Mouse (Mus musculus) kidney, adult 9 months (tissue): ENCODE data around the gene Pradc1.
"Not testable (repeated sequence)": the region's sequence is repeated elsewhere in the genome, so short reads cannot be mapped to it uniquely, and the experiment has no call there.

Source experiments
- DNase-seq: peaks from one replicate; pipeline ENCODE4 v3.0.0; 2022

The Pradc1 gene

DNA sequence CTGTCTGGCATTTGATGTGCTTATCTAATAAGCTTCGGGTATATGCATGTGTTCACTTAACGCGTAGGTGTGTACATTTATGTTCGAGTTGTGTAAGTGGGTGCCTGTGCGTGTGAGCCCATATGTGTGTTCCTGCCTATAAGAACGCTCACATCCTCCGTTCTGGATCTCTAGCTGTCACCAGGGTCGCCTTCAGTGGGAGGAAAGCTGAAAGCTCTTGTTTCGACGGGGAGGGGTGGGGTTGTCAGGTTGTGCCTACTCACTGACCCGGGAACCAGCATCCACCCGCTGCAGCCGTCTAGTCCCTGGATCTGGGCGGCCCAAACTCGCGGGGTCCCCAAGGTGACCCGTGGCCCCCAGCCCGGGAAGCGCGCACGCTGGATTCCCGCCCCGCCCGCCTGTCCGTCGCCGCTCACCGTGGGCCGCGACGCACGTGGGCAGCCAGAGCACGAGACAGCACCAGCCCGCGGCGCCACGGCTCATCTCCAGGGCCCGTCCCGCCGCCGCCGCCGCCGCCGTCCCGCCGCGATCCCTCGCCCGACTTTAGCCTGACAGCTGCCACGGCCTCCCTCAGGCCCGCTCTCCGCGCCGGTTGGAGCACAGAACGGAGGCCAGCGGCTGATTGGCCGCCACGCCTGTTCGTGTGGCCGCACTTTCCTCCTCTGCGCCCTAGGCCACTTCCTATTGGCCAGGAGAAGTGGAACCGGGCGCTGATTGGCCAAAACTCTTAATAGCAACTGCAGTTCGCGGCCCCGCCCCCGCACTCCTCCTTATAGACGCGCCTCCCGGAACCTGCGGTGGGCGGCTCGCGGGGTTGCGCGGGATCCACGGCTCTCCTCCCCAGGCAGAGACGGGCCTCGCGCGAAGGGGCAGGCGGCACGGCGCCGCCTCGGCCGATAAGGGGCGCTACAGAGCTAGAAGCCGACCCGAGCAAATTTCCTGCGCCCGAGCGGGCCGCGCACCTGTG lies 790 bp downstream of the Pradc1 start, which contains the start of gene Cct7:
TSS of gene Cct7 (plus strand) at position 818 of the 967 bp plus-strand sequence.
- peak; percentile 99 for DNase-seq

GRCm38 (mm10) chr6:85450140-85450539 lies 1.6 kb downstream of the Pradc1 start:
- DNase-seq, result not testable (repeated sequence)

GRCm38 (mm10) chr6:85447351-85447750 lies 4.4 kb downstream of the Pradc1 start:
- no peak for DNase-seq

DNA sequence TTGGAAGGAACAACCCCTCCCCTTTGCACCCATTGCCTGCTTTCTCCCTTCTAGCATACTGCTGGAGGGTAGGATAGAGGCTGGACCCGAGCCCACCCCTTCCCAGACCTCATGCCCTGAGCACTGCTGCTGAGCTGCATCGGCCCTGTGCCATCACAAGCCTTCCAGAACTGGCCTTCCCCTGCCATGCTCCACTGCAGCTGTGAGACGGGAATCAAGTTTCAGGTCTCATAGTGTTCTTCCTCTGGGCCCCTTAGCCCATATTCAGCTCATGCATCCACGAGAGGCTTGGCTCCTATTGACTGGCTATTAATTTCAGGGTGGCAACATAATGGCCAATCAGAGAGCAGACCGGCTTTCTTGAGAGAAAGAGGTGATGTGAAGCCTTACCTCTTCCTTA lies 6.5 kb downstream of the Pradc1 start:
- no peak for DNase-seq

DNA sequence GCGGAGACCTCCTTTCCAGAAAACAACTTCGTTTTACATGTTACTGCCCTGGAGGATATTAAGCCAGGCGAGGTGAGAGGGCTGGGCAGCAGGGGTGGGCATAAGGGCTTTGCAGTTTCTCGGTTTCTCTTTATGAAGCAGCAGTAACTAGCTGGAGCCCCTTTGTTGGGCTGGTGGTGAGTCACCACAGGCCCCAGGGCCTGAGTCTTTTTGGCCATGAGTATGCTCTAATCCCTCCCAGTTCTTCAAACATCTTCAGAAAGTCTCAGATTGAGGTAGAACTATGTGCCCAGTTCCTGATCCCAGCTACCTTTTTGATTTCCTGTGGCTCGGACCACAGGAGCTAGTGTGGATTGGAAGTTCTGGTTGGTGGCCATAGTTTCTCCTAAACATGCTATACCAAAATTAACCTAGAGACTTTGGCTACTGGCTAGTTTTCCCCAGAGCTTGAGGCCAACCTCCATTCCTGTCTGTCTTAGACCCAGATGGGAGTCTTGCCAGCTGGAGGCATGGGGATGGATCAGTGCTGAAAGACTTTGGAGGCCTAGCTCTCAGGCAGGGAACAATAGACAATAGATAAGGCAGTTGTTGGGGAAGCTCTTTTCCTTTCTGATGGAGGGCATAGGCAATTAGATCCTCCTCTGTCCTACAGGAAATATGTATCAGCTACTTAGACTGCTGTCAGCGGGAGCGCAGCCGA lies 7.4 kb downstream of the Pradc1 start:
- no peak for DNase-seq

DNA sequence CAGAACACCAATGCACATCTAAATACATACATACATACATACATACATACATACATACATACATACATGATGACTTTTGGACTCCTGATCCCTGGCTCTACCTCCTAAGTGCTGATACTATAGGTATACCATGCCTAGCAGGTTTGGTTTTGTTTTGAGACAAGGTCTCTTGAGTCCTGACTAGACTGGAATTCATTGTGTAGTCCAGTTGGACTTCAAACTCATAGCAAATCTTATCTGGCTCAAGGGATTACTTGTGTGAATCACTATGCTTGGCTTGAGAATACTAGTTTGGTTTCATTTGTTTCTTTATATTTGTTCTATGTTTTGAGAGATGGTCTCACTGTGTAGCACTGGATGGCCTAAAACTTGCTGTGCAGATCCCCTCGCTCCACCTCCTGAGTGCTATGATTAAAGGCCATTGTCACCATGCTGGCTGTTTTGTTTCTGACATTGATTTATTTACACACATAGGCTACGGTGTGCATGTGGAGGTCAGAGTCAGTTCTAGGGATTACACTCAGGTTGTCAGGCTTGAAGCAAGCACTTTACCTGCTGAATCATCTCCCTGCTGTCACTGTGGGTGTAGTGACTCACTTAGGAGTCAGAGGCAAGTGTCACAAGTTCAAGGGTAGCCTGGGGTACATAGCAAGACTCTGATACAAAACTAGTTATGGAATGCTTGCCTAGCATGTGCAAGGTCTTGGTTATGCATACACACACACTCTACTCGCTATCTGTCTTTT lies 8.1 kb downstream of the Pradc1 start:
- no peak for DNase-seq

- no peak for DNase-seq
These were observed 10.6 kb downstream of the Pradc1 start for GRCm38 (mm10) chr6:85441142-85441541.

- DNase-seq, result no peak
These were observed 15.1 kb downstream of the Pradc1 start for GRCm38 (mm10) chr6:85436631-85437030.

DNA sequence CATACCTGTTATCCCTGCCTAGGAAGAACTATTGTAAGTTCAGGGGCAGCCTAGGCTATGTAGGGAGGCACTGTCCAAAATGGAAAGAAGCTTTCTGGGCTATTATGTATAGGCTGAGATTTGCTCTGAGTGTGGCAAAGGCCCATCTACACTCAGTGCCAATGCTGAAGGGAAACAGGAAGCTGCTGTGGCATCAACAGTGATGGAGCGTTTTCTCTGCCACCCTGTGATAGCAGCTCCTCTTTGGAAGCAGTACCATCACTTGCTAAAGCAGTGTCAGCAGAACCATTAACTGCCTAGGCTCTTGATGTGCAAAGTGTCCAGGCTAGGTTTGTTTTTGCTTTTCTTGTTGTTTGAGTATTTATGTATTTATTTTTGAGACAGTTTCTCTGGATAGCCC lies 15.6 kb downstream of the Pradc1 start:
- no peak for DNase-seq

GRCm38 (mm10) chr6:85433865-85434264 lies 17.9 kb downstream of the Pradc1 start:
- no peak for DNase-seq

- DNase-seq, result peak; percentile 90
These were observed 19.8 kb downstream of the Pradc1 start, which contains the start of gene Smyd5 for GRCm38 (mm10) chr6:85431842-85432431. Gene Smyd5, plus strand, starts transcription at chr6:85431989.

GRCm38 (mm10) chr6:85431274-85431841 lies 20.4 kb downstream of the Pradc1 start:
- no peak for DNase-seq

DNA sequence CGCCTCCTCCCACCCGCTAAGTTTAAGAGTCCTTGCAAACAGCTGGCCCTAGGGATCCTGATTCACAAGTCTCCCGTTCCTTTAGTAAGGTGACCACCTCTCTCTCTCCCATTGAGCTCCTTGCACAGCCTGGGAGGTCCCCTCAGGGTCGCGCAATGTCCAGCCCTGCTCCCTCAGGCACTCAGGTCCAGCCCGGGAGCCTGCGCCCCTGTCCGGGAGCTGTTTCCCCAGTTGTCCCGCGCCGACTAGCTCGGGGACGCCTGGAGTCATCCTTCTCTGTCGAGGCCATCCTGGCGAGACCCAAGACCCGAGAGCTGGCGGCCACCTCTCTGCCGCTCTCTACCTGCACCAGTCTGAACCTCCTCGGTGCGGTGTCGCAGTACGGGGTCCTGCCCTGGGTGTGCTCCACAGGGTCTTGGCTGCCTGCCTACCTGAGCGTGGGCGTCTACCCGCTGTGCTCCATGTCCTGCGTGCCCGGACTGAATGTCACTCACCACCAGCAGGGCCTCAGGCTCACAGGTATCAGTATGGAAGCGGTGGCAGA lies 27.9 kb downstream of the Pradc1 start, which contains the start of gene Noto:
TSS of gene Noto (plus strand) at position 51 of the 544 bp plus-strand sequence.
- DNase-seq, result no peak

- no peak for DNase-seq
These were observed 32.6 kb downstream of the Pradc1 start for GRCm38 (mm10) chr6:85419150-85419549.

DNA sequence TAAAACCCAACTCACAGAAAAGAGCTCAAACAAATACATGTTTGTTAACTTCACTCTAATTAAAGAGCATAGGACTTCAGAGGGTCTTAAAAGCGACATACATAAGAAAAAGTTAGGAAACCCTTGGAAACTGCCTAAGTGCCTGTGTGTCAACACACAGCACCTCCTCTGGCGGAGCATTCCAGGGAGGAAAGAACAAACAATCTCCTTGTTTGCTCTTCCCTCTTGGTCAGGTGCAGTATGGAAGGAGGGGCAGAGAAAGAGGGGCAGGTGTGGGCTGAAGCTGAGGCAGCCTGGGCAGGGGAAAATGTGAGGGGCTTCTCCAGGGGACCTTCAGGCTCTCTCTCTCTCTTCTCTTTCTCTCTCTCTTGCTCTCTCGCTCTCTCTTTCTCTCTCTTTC lies 35.9 kb downstream of the Pradc1 start:
- DNase-seq, result no peak

- peak; percentile 54 for DNase-seq
These were observed 40.9 kb downstream of the Pradc1 start for GRCm38 (mm10) chr6:85410771-85411273.

DNA sequence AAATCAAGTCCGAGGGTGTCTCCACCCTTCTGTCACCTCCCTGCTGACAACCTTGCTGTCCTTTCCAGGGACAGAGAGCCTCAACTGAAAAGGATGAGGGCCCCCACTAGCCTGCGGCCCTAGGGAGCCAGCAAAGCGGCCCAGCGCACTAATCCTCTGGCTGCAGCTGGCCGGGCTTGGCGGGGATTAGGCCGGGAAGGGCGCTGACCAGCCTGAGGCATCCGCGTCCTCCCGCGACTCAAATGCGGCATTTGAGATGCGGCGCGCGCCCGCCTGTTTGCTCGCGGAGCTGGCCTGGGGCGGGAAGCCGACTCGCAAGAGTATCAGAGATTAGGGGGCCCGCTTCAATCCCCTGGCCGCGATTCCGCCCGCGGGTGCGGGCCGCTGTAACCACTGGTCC lies 42.8 kb downstream of the Pradc1 start:
- no peak for DNase-seq

GRCm38 (mm10) chr6:85403039-85403438 lies 48.7 kb downstream of the Pradc1 start:
- no peak for DNase-seq

GRCm38 (mm10) chr6:85402613-85403012 lies 49.2 kb downstream of the Pradc1 start:
- no peak for DNase-seq

DNA sequence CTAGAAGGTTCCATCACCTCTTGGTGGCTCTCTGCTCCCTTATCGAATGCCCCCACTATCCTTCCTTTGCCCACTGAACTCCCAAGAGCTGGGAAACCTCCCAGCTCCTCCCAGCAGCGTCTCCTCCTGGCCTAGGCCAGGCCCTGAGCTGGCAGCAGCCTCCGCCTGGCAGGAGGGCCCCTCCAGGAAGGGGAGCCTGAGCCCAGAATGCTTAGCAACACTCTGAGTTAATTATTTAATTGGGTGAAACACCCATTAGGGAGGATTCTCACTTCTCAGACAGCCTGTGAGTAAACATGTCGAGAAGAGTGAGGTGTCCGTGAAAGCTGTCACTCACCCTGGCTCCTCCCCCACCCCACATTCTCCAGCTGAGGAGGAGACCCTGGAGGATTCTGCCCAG lies 52.1 kb downstream of the Pradc1 start:
- peak; percentile 74 for DNase-seq

DNA sequence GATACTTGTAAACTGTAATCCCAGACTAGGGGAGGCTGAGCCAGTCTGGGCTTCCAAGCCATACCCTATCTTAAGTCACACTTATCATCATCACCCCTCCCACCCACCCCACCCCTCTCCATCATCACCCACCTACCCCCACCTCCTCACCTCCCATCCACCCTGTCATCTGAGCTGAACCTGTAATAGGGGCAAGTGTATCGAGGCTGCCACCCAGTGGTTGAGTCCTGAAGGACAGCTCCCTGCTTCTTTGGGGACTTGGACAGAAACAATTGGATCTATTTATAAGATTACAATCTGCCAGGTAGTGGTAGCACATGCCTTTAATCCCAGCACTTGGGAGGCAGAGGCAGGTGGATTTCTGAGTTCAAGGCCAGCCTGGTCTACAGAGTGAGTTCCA lies 54.6 kb downstream of the Pradc1 start:
- peak; percentile 79 for DNase-seq
